Mouse (Mus musculus) CD4-positive helper T cell, adult 2 months (primary cell): ENCODE results near the gene Rbm28.

Experiments
- DNase-seq: peaks from one replicate; pipeline ENCODE4 v3.0.0-alpha.2; 2012; ENCODE audit warnings: low read depth, missing footprints, low spot score

Rbm28 gene

DNA sequence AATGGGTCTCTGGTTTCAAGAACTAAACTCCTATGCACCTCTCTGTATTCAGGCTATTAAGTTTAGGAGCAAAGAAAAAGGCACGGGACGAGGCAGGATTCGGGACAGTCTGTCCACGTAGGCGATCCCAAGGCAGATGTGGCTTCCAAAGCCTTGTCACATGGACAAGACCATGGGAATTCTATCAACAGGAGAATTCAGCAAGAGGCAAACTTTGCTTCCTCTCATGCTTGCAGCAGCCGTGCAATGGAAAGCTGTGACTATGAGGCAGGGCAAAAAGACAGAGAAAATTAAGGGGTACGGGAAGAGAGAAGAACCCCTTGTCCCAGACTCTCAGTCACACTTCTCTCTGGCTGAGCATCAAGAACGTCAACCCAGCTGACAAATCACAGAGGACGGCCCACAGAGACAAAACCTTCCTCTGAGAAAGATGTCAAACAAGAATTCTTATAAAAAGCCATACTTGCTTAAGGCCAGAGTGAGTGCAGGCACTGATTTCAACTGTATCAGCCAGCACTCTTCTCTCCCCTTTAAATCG is 82.9 kb downstream of the Rbm28 start:
- no peak for DNase-seq

DNA sequence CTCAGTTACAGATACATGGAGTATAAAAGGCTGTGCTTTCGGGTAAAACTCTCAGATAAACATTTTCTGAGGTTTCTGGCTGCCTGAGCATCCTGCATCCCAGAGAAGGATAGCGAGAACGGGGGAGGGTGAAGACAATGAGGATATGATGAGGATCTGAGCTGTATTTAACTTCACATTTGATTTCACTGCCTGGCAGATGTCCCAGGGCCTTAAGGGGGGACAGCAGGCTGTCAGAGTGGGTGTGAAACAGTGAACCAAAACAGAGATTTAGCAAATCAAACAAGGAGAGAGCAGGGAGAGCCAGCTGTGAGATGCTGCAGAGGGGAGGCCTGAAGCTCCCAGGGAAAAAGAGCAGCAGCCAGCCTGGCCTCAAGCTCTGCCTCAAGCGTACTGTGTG is 85.5 kb downstream of the Rbm28 start:
- no peak for DNase-seq

DNA sequence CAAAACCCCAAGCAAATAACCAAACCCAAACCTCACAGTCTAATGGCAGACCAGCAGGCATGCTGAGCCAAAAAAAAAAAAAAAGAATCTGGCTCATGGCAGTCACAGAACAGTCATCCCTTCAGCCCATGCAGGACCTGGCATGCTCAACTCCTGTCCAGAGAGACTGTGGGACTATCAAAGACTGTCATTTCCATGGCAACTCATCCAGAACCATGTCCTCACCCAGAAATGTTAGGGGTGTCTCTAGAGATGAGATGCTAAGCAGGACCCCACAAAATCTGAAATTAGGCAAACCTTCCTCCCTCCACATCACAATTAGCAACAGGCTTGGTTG is 90.7 kb downstream of the Rbm28 start:
- no peak for DNase-seq
